Mouse (Mus musculus) retina, embryonic 14.5 days (tissue): ENCODE results near the gene Olfr552.
"Not testable (repeated sequence)": the region's sequence is repeated elsewhere in the genome, so short reads cannot be mapped to it uniquely, and the experiment has no call there.

Experiments used
- DNase-seq: peaks from one replicate; pipeline ENCODE4 v3.0.0-alpha.2; 2015; ENCODE audit warnings: low spot score

Olfr552 gene

GRCm38 (mm10) chr7:102597378-102598031 lies at the start of gene Olfr552:
Gene Olfr552 (plus strand): TSS chr7:102597770.
- no peak for DNase-seq

GRCm38 (mm10) chr7:102549570-102549969 lies 48.0 kb upstream of the Olfr552 start, which contains the start of gene Olfr549:
Gene Olfr549 (plus strand): TSS chr7:102549870.
- DNase-seq, result no peak

- DNase-seq, result no peak
These were observed 44.3 kb upstream of the Olfr552 start for GRCm38 (mm10) chr7:102553279-102553678.

- peak; percentile 79 for DNase-seq
These were observed 32.3 kb upstream of the Olfr552 start, which contains the start of gene Trim21 for GRCm38 (mm10) chr7:102564999-102565997. Gene Trim21 (minus strand): TSS chr7:102565486.

- no peak for DNase-seq
These were observed 31.4 kb upstream of the Olfr552 start for GRCm38 (mm10) chr7:102566219-102566618.

- DNase-seq, result no peak
These were observed 26.4 kb upstream of the Olfr552 start, which contains the start of gene Olfr550 for GRCm38 (mm10) chr7:102571142-102571541. Gene Olfr550 (plus strand): TSS chr7:102571442.

- DNase-seq, result peak; percentile 9
These were observed 24.3 kb upstream of the Olfr552 start for GRCm38 (mm10) chr7:102573174-102573830.

- DNase-seq, result no peak
These were observed 21.6 kb upstream of the Olfr552 start for GRCm38 (mm10) chr7:102575998-102576397.

GRCm38 (mm10) chr7:102591786-102592185 lies 5.8 kb upstream of the Olfr552 start, which contains the start of gene Olfr551:
Gene Olfr551 (minus strand): TSS chr7:102591886.
- DNase-seq, result no peak

GRCm38 (mm10) chr7:102618118-102618517 lies 20.5 kb downstream of the Olfr552 start, which contains the start of gene Olfr553:
Gene Olfr553 (minus strand): TSS chr7:102618218.
- DNase-seq, result no peak

GRCm38 (mm10) chr7:102619608-102620007 lies 22.0 kb downstream of the Olfr552 start:
- DNase-seq, result no peak

GRCm38 (mm10) chr7:102620368-102620767 lies 22.8 kb downstream of the Olfr552 start:
- DNase-seq, result not testable (repeated sequence)

GRCm38 (mm10) chr7:102636665-102637064 lies 39.1 kb downstream of the Olfr552 start:
- DNase-seq, result peak; percentile 20

- no peak for DNase-seq
These were observed 40.6 kb downstream of the Olfr552 start, which contains the start of gene Olfr554 for GRCm38 (mm10) chr7:102638132-102638531. Gene Olfr554 (plus strand): TSS chr7:102638432.

GRCm38 (mm10) chr7:102644945-102645344 lies 47.4 kb downstream of the Olfr552 start:
- not testable (repeated sequence) for DNase-seq
